Mouse (Mus musculus): Measurements from ENCODE around the gene Kcmf1. TPM values are rescaled to one million over a fixed set of nuclear protein-coding genes. Genes with fewer than 3 reads are reported as not detected.
"Not testable (repeated sequence)": the region's sequence is repeated elsewhere in the genome, so short reads cannot be mapped to it uniquely, and the experiment has no call there.

Kcmf1 gene
- polyA plus RNA-seq, 1 experiment from 2014 or later, result 52.0 TPM

DNA sequence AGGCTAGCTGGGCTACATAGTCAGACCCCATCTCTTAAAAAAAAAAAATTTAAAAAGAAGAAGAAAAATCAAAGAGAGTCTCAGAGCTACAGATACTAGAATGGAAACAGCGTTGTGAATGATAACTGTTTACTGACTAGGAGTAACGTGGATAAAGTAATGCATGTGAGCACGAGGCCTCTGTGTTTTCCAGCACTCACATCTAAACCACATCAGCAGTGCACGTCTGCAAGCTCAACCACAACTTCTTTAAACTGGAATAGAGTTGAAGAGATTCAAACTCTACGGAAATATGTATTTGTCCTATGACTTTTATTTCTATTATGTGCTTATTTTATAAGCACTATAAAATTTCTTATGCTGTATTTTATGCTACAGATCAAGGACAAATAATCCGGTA, 23.1 kb downstream of the Kcmf1 start:
- H3K27ac ChIP-seq (replicated peaks; ENCODE audit: low read depth, low read length), result no peak overlapping the region
- no peaks in the 10 kb centered on the region for H3K9me3 ChIP-seq (ENCODE audit: control insufficient read depth, low read length)
- no peak for DNase-seq (ENCODE audit: low spot score)
- H3K4me1 ChIP-seq (ENCODE audit: control insufficient read depth, insufficient read depth, low read length), result no peaks in the 10 kb centered on the region
- 96% methylated on average over 6 of the region's 6 CpGs for WGBS
- no peak overlapping the region for H3K4me2 ChIP-seq (ENCODE audit: low read depth, severe bottlenecking)
- no peak overlapping the region for H3K9ac ChIP-seq (ENCODE audit: low read length)
- H3K27me3 ChIP-seq (ENCODE audit: control insufficient read depth, insufficient read depth, low read length), result no peaks in the 10 kb centered on the region
- H3K4me3 ChIP-seq (ENCODE audit: low read depth, low read length), result no peak overlapping the region
- ATAC-seq (ENCODE audit: insufficient number of reproducible peaks, low FRiP score, low TSS enrichment, low read depth), result no peak
- peaks cover 2% of the 10 kb centered on the region; the same call in 1 of the 2 replicates for H3K36me3 ChIP-seq (ENCODE audit: control insufficient read depth, insufficient read depth, low read length)

- no peaks in the 10 kb centered on the region for H3K4me1 ChIP-seq (ENCODE audit: control insufficient read depth, insufficient read depth, low read length)
- DNase-seq (ENCODE audit: low spot score), result no peak
- no peak overlapping the region for H3K27ac ChIP-seq (replicated peaks; ENCODE audit: low read depth, low read length)
- WGBS, result 91% methylated on average over 3 of the region's 3 CpGs
- H3K9ac ChIP-seq (ENCODE audit: low read length), result no peak overlapping the region
- H3K4me2 ChIP-seq (ENCODE audit: low read depth, severe bottlenecking), result no peak overlapping the region
- no peaks in the 10 kb centered on the region for H3K27me3 ChIP-seq (ENCODE audit: control insufficient read depth, insufficient read depth, low read length)
- no peak overlapping the region for H3K4me3 ChIP-seq (ENCODE audit: low read depth, low read length)
- no peaks in the 10 kb centered on the region for H3K9me3 ChIP-seq (ENCODE audit: control insufficient read depth, low read length)
- H3K36me3 ChIP-seq (ENCODE audit: control insufficient read depth, insufficient read depth, low read length), result peaks cover 2% of the 10 kb centered on the region; the same call in 1 of the 2 replicates
- ATAC-seq (ENCODE audit: insufficient number of reproducible peaks, low FRiP score, low TSS enrichment, low read depth), result no peak
Measured at GRCm38 (mm10) chr6:72873338-72873737, 26.4 kb downstream of the Kcmf1 start.

DNA sequence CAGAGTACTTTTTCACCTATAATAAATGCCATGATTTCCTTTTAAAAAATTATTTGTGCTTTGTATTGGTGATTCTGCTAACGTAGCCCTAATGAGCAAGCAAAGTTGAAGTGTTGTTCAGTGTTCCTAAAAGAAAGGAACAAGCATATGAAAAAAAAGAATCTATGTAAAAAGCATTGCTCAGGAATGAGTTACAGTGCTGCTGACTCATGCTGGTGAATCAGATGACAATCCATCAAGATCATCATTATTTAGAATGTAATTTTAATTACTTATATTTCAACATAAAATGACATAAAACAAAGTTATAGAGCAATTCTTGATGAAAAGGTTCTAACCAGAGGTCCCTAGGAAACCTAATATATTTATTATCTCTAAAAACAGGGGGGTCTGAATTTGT, 27.5 kb downstream of the Kcmf1 start:
- H3K4me1 ChIP-seq (ENCODE audit: control insufficient read depth, insufficient read depth, low read length), result no peaks in the 10 kb centered on the region
- ATAC-seq (ENCODE audit: insufficient number of reproducible peaks, low FRiP score, low TSS enrichment, low read depth) (no peak), DNase-seq (ENCODE audit: low spot score) (no peak)
- peaks cover 2% of the 10 kb centered on the region; the same call in 1 of the 2 replicates for H3K36me3 ChIP-seq (ENCODE audit: control insufficient read depth, insufficient read depth, low read length)
- no peak overlapping the region for H3K4me3 ChIP-seq (ENCODE audit: low read depth, low read length)
- H3K9me3 ChIP-seq (ENCODE audit: control insufficient read depth, low read length), result no peaks in the 10 kb centered on the region
- H3K4me2 ChIP-seq (ENCODE audit: low read depth, severe bottlenecking), result no peak overlapping the region
- WGBS, result 96% methylated on average over 1 of the region's 1 CpGs
- no peak overlapping the region for H3K27ac ChIP-seq (replicated peaks; ENCODE audit: low read depth, low read length)
- H3K27me3 ChIP-seq (ENCODE audit: control insufficient read depth, insufficient read depth, low read length), result no peaks in the 10 kb centered on the region
- no peak overlapping the region for H3K9ac ChIP-seq (ENCODE audit: low read length)

GRCm38 (mm10) chr6:72869601-72870000, 30.2 kb downstream of the Kcmf1 start:
- Histone ChIP-seq H3K4me3 (ENCODE audit: low read depth, low read length) (no peak overlapping the region), H3K4me1 (ENCODE audit: control insufficient read depth, insufficient read depth, low read length) (no peaks in the 10 kb centered on the region), H3K9ac (ENCODE audit: low read length) (no peak overlapping the region), H3K9me3 (ENCODE audit: control insufficient read depth, low read length) (no peaks in the 10 kb centered on the region), H3K36me3 (ENCODE audit: control insufficient read depth, insufficient read depth, low read length) (peaks cover 2% of the 10 kb centered on the region; the same call in 1 of the 2 replicates), H3K27me3 (ENCODE audit: control insufficient read depth, insufficient read depth, low read length) (no peaks in the 10 kb centered on the region), H3K4me2 (ENCODE audit: low read depth, severe bottlenecking) (no peak overlapping the region), H3K27ac (replicated peaks; ENCODE audit: low read depth, low read length) (no peak overlapping the region)
- ATAC-seq (ENCODE audit: insufficient number of reproducible peaks, low FRiP score, low TSS enrichment, low read depth), result no peak
- whole genome bisulfite sequencing, result 72% methylated on average over 8 of the region's 8 CpGs
- DNase-seq (ENCODE audit: low spot score), result no peak

- Histone ChIP-seq H3K27me3 (ENCODE audit: control insufficient read depth, insufficient read depth, low read length) (no peaks in the 10 kb centered on the region), H3K9ac (ENCODE audit: low read length) (no peak overlapping the region), H3K36me3 (ENCODE audit: control insufficient read depth, insufficient read depth, low read length) (peaks cover 2% of the 10 kb centered on the region; the same call in 1 of the 2 replicates), H3K4me2 (ENCODE audit: low read depth, severe bottlenecking) (no peak overlapping the region), H3K9me3 (ENCODE audit: control insufficient read depth, low read length) (no peaks in the 10 kb centered on the region), H3K4me1 (ENCODE audit: control insufficient read depth, insufficient read depth, low read length) (no peaks in the 10 kb centered on the region), H3K27ac (replicated peaks; ENCODE audit: low read depth, low read length) (no peak overlapping the region), H3K4me3 (ENCODE audit: low read depth, low read length) (no peak overlapping the region)
- DNase-seq (ENCODE audit: low spot score), result no peak
- 93% methylated on average over 5 of the region's 5 CpGs for WGBS
- no peak for ATAC-seq (ENCODE audit: insufficient number of reproducible peaks, low FRiP score, low TSS enrichment, low read depth)
Measured at GRCm38 (mm10) chr6:72868688-72869087, 31.1 kb downstream of the Kcmf1 start.

GRCm38 (mm10) chr6:72867746-72868145, 32.0 kb downstream of the Kcmf1 start:
- Histone ChIP-seq H3K27me3 (ENCODE audit: control insufficient read depth, insufficient read depth, low read length) (no peaks in the 10 kb centered on the region), H3K4me3 (ENCODE audit: low read depth, low read length) (no peak overlapping the region), H3K9me3 (ENCODE audit: control insufficient read depth, low read length) (no peaks in the 10 kb centered on the region), H3K27ac (replicated peaks; ENCODE audit: low read depth, low read length) (no peak overlapping the region), H3K4me1 (ENCODE audit: control insufficient read depth, insufficient read depth, low read length) (no peaks in the 10 kb centered on the region), H3K9ac (ENCODE audit: low read length) (no peak overlapping the region), H3K36me3 (ENCODE audit: control insufficient read depth, insufficient read depth, low read length) (no peaks in the 10 kb centered on the region), H3K4me2 (ENCODE audit: low read depth, severe bottlenecking) (no peak overlapping the region)
- DNase-seq (ENCODE audit: low spot score) (no peak), ATAC-seq (ENCODE audit: insufficient number of reproducible peaks, low FRiP score, low TSS enrichment, low read depth) (no peak)
- WGBS, result 100% methylated on average over 1 of the region's 1 CpGs

GRCm38 (mm10) chr6:72866232-72866631, 33.5 kb downstream of the Kcmf1 start:
- H3K9me3 ChIP-seq (ENCODE audit: control insufficient read depth, low read length), result no peaks in the 10 kb centered on the region
- no peaks in the 10 kb centered on the region for H3K4me1 ChIP-seq (ENCODE audit: control insufficient read depth, insufficient read depth, low read length)
- H3K9ac ChIP-seq (ENCODE audit: low read length), result no peak overlapping the region
- DNase-seq (ENCODE audit: low spot score), result no peak
- no peaks in the 10 kb centered on the region for H3K27me3 ChIP-seq (ENCODE audit: control insufficient read depth, insufficient read depth, low read length)
- no peak overlapping the region for H3K4me3 ChIP-seq (ENCODE audit: low read depth, low read length)
- H3K4me2 ChIP-seq (ENCODE audit: low read depth, severe bottlenecking), result no peak overlapping the region
- H3K36me3 ChIP-seq (ENCODE audit: control insufficient read depth, insufficient read depth, low read length), result no peaks in the 10 kb centered on the region
- ATAC-seq (ENCODE audit: insufficient number of reproducible peaks, low FRiP score, low TSS enrichment, low read depth), result no peak
- 87% methylated on average over 2 of the region's 2 CpGs for WGBS
- H3K27ac ChIP-seq (replicated peaks; ENCODE audit: low read depth, low read length), result no peak overlapping the region

DNA sequence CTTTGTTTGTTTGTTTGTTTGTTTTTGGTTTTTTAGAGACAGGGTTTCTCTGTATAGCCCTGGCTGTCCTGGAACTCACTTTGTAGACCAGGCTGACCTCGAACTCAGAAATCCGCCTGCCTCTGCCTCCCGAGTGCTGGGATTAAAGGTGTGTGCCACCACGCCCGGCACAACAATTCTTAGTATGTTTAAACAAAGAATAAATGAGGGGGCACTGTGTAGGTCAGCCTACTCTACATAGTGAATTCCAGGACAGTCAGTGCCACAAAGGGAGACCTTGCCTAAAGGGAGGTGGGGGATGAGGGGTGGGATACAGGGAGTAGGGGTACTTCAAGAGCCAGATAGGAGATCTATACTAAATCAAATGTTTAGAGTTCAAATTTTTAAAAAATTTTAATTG, 37.1 kb downstream of the Kcmf1 start:
- not testable (repeated sequence) for H3K4me1 ChIP-seq (ENCODE audit: control insufficient read depth, insufficient read depth, low read length); ATAC-seq (ENCODE audit: insufficient number of reproducible peaks, low FRiP score, low TSS enrichment, low read depth); H3K36me3 ChIP-seq (ENCODE audit: control insufficient read depth, insufficient read depth, low read length); H3K27me3 ChIP-seq (ENCODE audit: control insufficient read depth, insufficient read depth, low read length); DNase-seq (ENCODE audit: low spot score); H3K9ac ChIP-seq (ENCODE audit: low read length); H3K4me2 ChIP-seq (ENCODE audit: low read depth, severe bottlenecking); H3K27ac ChIP-seq (replicated peaks; ENCODE audit: low read depth, low read length); H3K9me3 ChIP-seq (ENCODE audit: control insufficient read depth, low read length); H3K4me3 ChIP-seq (ENCODE audit: low read depth, low read length)
- 97% methylated on average over 5 of the region's 5 CpGs for WGBS

DNA sequence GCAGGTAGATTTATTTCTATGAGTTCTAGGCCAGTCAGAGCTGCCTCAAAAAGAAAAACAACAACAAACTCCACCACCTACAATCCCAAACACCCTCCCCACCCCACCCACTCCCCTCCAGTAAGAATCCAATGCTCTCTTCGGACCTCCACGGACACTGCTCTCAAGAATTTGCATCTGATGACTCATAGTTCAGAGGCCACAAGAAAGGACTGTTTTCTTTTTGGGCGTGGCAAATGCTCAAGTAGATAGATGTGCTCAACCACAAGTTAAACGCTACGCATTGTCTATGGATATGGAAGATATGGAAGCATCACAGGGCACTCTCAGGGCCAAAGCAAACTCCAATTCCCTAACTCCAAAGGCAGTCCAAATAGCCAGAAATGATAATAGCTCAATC, 45.5 kb downstream of the Kcmf1 start:
- ATAC-seq (ENCODE audit: insufficient number of reproducible peaks, low FRiP score, low TSS enrichment, low read depth) (no peak), DNase-seq (ENCODE audit: low spot score) (no peak)
- H3K4me1 ChIP-seq (ENCODE audit: control insufficient read depth, insufficient read depth, low read length), result no peaks in the 10 kb centered on the region
- no peak overlapping the region for H3K27ac ChIP-seq (replicated peaks; ENCODE audit: low read depth, low read length)
- H3K4me2 ChIP-seq (ENCODE audit: low read depth, severe bottlenecking), result no peak overlapping the region
- H3K9me3 ChIP-seq (ENCODE audit: control insufficient read depth, low read length), result no peaks in the 10 kb centered on the region
- H3K9ac ChIP-seq (ENCODE audit: low read length), result no peak overlapping the region
- WGBS, result 90% methylated on average over 5 of the region's 5 CpGs
- H3K4me3 ChIP-seq (ENCODE audit: low read depth, low read length), result no peak overlapping the region
- peaks cover 20% of the 10 kb centered on the region for H3K36me3 ChIP-seq (ENCODE audit: control insufficient read depth, insufficient read depth, low read length)
- H3K27me3 ChIP-seq (ENCODE audit: control insufficient read depth, insufficient read depth, low read length), result no peaks in the 10 kb centered on the region

Data from limb, embryonic 11.5 days (tissue).